Mouse (Mus musculus) layer of hippocampus, postnatal 10 days (tissue): ENCODE results near the gene Mr1. TPM values are rescaled to one million over a fixed set of nuclear protein-coding genes. Genes with fewer than 3 reads are reported as not detected.

ENCODE experiments used
- DNase-seq, 2 experiments: peaks; one replicate each; pipeline ENCODE4 v3.0.0; 2021; ENCODE audit warnings: low spot score in 2 of 2
- total RNA-seq, 2 experiments: library from RNA; stranded (reverse); gene quantifications; 2 replicates each; pipeline ENCODE4 v1.2.3; 2021

Mr1 gene
- total RNA-seq, 2 experiments from 2014 or later, result 3.0 to 3.7 TPM

DNA sequence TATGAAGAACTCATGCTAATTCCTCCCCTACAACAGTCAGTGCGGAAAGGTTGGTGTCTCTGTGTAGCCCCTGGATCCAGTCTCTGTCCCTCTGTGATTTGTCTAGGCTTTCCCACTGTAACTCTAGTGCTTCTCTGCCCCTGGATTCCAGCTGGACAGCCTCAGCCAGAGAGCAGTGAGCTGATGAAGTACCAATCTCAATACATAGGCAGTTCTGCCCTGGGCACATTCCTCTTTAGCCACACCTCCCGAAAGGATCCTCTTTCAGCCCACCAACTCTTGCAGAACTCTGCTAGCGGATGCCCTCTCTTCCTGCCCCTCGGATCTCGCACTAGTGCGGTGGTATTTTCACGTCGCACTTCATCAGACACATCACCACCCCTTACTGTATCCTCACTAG is 11.7 kb downstream of the Mr1 start:
- no peak for DNase-seq

DNA sequence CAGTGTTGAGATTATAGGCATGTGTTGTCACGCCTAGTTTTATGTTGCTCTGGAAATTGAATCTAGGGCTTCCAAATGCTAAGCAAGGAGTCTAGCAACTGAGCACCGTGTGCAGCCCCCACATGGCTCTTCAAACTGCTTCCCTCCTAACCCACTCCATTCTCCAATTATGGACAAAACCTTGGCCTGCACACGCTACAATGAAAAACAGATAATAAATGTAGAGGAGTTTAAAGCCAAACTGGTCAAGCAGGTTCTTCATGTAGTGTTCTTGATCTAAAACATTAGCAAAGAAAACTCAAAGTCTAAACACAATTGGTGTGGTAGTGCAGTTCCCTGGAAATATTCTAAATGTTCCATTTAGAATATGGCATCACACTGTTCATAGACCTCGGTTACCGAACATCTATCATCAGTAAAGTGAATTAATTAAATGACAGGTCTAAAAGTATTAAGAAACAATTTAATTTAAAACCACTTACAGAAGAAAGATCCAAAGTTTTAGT is 19.1 kb downstream of the Mr1 start:
- no peak for DNase-seq

DNA sequence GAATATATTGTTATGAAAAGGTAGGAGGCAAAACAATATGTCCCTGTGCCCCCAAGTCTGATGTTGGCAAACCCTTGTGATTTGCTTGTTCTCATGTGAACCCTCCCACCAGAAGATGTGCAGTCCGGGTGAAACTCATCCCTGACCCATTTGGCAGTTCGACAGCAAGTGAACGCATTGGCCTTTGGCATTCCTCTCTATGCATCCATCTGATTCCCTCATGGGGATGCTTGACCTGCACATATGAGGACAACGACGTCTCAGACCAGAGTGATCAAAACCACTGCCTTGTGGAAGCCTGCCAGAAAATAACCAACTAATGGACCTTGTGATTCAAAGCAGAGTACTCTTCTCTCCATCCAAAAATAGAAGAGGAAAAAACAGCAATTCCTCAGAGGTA is 19.9 kb downstream of the Mr1 start:
- no peak for DNase-seq

DNA sequence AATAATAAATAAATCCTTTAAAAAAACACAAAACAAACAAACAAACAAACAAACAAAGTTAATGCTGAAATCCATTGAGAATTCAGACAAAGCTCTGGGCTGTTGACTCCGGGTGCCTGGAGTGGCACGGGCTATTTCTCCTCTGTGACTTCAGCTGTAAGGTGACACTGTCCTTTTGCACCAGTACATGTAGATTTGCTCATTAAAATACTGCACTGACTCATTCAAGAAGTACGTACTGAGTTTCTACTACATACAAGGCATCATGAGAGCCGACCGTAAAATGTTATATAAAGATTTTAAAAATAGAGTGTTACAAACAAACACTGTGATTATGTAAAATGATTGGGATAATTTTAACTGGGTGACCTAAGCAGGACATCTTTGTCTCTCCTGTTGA is 22.2 kb downstream of the Mr1 start:
- no peak for DNase-seq

DNA sequence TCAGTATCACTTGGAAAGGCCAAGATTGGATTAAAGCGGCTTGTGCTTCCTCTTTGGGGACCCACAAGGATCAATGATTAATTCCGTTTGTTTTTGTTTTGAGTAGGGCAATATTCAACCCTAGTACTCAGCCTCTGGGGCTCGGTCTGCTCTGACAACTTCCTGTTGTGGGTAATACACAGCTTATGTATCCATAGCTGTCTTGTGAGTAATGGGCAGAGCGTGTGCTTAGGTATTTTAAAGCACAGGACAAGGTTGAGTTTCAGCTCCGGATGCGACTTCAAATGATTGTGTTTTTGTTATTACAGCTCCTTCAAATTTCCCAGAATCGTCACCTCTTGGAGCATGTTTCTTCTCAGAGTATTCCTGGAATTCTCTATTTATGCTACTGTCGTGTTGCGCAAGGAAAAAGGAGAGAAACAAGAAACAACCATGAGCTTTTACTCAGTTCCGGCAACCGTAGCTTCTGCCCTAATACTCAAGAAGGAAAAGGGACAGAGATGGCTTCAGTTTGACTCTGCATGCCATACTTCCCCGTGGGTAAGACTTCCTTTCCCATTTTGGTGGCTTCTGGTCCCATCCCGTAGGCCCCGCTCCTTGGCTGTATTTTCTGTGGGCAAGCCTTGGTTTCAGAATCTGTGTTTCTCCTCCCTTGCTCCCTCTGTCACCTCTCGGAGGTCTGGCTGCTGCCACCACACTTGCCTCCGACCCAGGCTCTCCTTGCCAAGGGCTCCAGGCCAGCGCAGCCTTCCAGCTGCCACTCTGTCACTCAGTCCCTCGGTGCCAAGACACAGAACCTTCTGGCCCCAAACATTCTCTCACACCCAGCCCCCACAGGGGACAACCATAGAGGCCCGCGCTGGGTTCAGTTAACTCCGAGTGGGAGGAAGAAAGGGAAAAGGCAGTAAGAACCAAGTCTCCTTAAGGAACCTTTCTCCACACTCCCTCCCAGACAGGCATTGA is 24.4 kb downstream of the Mr1 start:
- DNase-seq, result peak; percentile 71 to 75

DNA sequence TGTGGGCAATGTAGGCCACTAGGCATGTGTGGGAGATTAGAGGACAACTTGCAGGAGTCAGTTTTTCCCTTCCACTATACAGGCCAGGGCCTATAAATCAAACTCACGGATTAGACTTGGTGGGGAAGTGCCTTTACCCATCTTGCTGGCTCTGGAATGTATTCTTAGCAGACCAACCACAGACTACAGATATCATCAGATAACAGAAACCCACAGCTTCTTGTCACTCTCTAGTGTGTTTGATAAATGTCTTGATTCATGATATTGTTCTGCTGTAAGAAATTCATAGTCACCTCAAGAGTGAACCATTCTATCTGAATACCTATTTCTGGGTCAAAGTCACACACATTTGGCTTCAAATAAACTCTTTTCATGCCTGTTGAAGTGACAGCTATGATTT is 26.9 kb downstream of the Mr1 start:
- DNase-seq, result no peak

DNA sequence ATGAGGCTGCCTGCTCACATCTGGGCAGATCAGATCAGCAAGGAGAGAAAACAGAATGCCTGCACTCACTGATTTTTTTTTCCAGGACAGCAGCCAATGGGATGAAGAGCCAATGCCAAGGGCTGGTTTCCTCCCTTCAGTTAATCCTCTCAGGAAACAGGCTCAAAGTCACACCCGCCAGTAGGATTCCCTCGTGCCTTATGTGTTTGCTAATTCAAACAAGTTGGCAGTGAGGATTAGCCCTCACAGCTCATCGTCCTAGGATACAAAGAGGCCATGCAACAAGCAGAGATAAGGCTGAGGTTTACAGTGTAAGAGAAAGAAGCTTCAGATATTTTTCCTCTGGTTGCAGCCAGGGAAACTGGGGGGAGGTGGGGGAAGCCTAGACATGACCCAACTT is 32.7 kb downstream of the Mr1 start:
- DNase-seq, result no peak

DNA sequence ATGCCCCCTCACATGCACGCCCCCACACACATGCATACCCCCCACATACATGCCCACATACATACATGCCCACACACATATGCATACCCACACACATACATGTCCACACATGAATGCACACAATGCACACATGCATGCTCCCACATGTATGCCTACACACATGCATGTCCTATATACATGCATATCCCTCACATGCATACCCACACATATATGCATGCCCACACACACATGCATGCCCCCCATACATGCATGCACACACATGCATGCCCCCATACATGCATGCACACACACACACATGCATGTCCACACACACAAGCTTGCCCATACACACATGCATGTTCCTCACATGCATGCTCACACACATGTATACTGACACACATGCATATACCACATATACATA is 33.7 kb downstream of the Mr1 start:
- no peak for DNase-seq

DNA sequence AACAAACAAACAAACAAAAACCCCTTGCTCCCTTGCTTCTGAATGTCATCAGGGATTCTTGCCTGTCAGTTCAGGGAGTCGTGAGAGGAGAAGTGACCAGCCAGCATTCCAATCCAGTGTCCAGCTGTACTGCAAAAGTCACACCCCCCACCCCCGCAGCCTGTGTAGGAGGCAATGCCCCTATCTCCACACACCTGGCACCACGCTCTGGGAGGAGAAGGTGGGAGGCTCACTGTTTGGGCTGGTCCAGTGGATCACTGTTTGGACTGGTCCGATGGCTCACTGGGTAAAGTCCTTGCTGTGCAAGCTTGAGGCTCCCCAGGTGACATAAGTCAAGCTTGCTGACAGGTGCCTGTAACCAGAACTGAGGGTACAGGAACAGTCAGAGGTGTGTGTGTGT is 34.5 kb downstream of the Mr1 start:
- DNase-seq, result no peak

DNA sequence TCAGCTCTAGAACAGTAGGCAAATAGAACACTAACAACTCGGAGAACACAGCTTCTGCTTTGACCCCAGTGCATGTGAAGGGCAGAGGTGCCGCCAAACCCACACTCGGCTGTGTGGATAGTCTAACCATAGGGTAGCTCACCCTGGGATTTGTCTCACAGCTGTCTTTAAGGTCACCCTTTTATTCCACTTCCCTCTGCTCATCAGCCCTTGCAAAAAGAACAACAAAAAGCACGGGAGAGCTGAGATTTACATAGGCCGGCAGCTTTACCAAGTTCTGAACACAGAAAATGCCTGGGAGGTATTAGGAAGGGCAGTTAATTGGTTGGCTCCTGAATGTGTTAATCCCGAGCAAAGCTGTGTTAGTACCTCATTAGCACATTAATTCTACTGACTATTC is 35.1 kb downstream of the Mr1 start:
- no peak for DNase-seq

DNA sequence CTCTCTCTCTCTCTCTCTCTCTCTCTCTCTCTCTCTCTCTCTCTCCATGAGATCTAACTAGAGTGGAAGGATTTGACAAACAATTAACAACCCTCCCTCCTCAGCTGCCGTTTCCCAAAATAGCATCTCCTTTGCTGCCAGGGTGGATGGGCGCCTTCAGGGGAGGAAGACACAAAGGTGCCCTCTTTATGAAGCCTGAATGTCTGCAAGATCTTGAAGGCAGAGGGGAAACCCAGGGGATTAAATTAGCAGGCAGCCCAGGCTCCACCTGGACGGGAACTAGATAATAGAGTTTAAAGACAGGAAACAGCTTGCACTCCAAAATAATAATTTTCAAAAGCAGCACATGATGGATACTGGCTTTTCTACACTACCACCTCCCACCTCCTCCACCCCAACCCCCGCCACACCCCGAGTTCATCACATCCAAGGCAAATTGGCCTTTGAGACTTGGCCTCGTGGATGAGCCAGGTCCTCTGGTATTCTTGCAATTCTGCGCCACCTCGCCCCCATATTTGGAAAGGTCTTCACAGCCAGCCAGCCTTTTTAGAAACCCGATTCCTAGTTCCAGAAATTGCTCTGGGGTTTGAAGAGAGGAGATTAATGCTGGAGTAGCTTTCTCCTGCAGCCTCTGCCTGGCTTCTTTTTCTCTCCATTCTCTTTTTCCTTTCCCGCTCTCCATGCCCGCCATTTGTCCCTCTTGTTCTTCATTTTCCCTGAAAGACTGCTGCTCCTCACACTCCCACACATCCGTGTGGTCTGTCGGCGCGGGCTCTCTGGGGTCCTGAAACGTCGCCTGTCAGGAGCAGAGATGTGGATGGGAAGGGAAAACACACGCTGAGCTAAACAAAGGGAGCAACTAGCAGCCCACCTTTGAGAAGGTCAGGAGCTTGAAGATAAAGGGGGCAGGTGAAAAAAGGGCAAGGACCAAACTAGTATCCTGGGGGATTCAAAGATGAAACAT is 36.9 kb downstream of the Mr1 start:
- no peak for DNase-seq

DNA sequence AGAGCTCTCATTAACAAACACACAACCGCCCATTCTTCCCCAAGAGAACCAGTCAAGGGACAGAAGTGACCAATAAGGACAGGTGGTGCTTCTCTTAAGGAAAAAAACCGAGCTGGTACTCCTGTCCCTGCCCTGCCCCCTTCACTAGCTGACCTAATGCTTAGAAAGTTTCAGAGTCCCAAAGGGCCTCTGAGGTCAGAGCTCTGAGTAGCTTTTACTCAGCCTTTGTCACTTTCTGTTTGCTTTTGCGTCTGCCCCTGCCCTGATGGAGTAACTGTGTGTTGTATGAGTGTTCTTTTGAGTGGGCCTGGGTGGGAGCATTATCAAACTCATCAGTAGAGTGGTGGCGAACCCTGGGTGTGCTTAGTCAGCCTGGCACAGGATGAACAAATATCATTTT is 38.2 kb downstream of the Mr1 start:
- DNase-seq, result no peak

DNA sequence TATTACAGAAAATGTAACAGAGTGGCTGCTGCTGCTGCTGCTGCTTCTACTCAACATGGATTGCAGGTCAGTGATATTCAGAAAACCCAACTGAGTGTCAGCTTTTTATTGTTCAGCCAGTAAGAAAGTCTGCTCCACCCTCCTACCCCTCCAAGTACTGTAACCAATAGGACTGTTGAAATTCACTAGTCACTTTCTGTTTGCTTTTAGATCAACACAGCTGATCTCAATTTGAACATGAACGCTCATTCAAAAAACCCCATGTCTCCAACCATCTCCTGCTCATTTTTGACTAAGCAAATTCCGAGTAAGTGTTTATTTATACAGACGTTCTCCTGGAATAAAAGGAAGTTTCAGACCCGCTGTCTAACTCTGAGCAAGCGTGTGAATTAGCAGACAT is 38.8 kb downstream of the Mr1 start:
- no peak for DNase-seq

DNA sequence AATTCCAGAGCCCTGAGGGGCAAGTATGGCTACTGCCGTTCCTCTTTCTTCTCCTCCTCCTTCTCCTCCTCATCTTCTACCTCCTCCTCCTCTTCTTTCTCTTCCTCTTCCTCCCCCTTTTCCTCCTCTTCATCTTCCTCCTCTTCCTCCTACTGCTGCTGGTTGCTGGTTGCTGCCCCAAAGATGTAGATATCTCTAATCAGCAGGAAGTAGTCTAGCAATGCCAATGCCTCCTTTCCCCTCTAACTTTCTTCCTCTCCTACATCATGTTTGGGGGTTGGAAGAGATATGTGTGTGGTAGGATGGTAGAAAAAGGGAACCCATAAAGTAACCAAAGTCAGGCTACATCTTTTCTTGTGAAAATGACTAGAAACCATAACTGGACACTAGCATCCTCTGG is 40.3 kb downstream of the Mr1 start:
- no peak for DNase-seq

DNA sequence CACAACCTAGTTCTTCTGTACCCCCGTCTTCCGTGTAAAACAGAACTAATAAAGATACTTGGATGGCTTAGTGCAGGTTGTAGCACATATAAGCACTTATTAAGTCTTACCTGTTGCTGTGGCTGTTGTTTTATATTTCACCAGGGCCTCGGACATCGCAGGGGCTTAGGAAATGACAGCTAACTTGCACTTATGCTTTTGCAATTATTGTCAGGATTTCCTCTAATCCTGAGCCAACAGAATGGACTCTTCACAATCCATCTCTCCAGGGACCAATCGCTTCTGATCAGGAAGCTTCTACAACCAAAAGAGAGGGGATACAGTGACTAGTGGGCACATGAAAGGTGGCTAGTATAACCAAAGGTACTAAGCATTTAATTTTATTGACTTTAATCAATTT is 42.6 kb downstream of the Mr1 start:
- DNase-seq, result no peak

DNA sequence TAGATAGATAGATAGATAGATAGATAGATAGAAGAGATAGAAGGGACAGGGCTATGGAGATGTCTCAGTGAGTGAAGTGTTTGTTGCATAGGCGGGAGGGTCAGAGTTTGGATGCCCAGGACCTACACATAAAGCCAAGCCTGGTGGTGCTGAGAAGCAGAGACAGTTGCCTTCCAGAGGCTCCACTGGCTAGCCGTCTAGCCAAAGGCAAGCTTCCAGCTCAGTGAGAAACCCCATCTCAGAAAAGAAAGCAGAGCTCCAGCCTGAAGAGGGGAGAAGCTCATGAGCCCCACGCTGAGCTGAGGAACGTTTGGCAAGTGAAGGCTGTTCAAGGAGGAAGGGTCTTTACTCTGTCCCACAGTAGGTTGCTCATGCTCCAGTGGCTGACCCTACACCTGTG is 44.0 kb downstream of the Mr1 start:
- DNase-seq, result no peak

DNA sequence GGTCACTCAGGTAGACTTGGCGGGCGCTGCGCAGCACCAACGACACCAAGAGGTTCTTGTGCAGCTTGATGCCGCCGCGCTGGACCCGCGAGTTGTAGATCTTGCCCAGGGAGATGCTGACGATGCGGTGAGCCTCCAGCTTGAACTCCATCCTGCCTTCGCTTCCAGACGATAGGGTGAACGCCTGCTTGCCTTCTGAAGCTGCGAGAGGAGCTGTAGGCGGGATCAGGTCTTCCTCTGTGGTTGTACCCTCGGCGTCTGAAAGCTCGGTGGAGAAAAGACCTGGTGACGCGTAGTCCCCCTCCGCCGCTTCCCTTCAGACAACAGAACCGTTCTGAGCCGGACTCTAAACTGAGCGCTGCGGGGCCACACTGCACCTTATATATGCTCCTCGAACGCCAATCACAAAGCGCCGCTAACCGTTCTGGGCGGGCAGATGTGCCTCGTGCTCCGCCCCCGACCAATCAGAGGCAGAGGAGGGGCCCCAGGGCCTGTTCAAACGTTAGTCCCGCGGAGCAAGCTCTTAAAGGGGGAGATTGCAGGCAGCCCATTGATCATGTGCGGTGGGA is 47.2 kb downstream of the Mr1 start, which contains the start of gene Ier5:
Gene Ier5 (minus strand): TSS at position 357 of the 569 bp plus-strand sequence.
- peak; percentile 96 to 98 for DNase-seq

DNA sequence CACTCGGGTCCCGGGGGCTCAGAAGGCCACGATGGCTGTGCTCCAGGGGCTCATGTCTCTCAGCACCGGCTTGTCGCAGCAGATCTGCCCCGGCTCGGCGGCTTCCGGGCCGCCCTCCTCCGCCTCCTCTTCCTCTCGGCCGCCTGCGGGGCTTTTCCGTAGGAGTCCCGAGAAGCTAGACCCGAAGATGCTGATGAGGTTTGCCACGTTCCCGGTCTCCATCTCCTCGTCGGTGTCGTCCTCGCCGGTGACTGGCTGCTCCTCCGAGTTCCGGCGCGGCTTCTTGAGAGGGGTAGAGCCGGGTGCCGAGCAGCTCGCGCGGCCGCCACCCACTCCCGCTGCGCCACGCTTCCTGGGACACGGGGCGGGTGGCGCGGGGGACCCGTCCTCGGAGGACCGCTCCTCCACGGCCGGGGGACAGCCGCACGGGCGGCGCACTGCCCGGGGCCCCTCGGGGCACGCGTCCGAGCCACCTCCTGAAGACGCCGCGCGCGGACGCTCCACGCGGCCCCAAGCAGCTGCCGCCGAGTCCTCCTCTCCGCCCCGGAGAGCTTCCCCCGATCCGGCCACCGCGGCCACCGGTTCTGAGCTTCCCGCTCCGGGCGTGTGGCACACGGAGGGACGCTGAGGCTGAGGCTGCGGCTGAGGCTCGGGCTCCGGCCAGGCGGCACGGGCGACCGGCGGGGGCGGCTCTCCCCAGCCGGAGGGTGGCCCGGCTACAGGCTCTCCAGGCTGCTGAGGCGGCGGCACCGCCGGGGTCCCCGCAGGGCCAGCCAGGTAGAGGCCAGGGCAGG is 47.9 kb downstream of the Mr1 start:
- peak; percentile 56 to 71 for DNase-seq

DNA sequence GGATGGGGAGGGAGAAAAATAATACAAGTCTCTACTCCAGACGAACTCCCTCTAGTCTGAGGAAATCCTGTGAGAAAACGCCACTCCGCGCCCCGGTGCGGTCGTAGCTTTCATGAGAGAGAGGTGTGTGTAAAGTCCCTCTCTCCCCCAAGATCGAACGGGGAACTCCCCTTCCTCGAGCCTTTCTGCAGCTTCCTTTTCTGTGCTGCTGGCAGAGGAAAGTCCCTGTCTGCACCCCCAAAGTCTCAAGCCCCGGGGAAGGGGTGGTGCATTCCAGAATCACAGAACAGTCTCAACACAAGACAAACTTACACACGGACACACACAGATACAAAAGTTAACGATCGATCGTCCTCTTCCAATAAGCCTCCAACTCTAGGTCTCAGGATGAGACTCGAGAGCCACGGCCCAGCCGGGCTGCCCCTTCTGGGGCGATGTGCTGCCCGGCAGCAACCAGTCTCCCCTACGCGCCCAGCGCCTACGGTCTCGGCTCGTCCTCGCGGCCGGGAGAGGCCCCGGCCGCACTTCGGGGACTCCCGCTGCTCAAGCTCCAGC is 48.6 kb downstream of the Mr1 start:
- DNase-seq, result peak in 1 of 2 experiments; percentile 57

DNA sequence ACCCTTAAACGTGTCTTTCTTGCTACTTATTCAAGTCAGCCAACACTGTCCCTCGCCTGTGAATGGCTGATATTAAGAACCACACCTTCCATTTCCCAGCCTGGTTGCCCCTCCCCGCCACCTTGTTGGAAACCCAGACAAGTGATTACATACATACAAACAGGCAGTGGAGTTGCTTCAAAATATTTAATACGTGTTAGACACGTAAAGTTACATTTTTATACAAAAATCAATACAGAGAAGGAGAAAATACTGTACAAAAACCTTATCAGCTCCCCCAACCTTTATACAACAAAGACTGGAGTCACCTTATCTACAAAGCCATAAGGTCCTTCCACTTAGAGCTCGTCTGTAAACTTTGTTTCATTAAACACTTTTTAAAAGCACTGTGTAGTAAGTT is 49.3 kb downstream of the Mr1 start:
- DNase-seq, result no peak
